Mouse (Mus musculus): ENCODE data around the gene 1700037H04Rik.

GRCm38 (mm10) chr2:131152166-131152730 is 7.6 kb downstream of the 1700037H04Rik start:
- no peak for TF ChIP-seq CTCF (IDR thresholded peaks at IDR 0.05; ENCODE audit: low read depth)
- TF ChIP-seq EP300 (IDR thresholded peaks at IDR 0.05; ENCODE audit: low read depth), result no peak

All from heart, postnatal 0 days (tissue).